Mouse (Mus musculus): ENCODE results near the gene Prss23. TPM values are rescaled to one million over a fixed set of nuclear protein-coding genes. Genes with fewer than 3 reads are reported as not detected.

Gene Prss23
- total and polyA plus RNA-seq, 3 experiments = not detected

GRCm38 (mm10) chr7:89564569-89564968 is 37.6 kb upstream of the Prss23 start:
- Histone ChIP-seq H3K4me1 (ENCODE audit: control insufficient read depth in 1 of 2, insufficient read depth in 2 of 2, low read length in 2 of 2) (no peaks in the 10 kb centered on the region), H3K27ac (ENCODE audit: control insufficient read depth, low read depth, low read length) (no peak overlapping the region), H3K4me3 (ENCODE audit: control insufficient read depth in 1 of 2, insufficient read depth in 1 of 2, low read depth in 2 of 2, low read length in 2 of 2) (no peak overlapping the region), H3K27me3 (ENCODE audit: control insufficient read depth in 1 of 2, insufficient read depth in 2 of 2, low read length in 2 of 2) (no peaks in the 10 kb centered on the region), H3K9ac (ENCODE audit: control insufficient read depth, low read depth, low read length, poor library complexity, severe bottlenecking) (no peak overlapping the region), H3K36me3 (ENCODE audit: control insufficient read depth in 1 of 2, insufficient read depth in 2 of 2, low read length in 2 of 2) (no peaks in the 10 kb centered on the region), H3K9me3 (replicated peaks; ENCODE audit: insufficient read depth, low read length) (no peaks in the 10 kb centered on the region), H3K79me2 (ENCODE audit: control insufficient read depth, insufficient read depth, low read length, poor library complexity) (no peaks in the 10 kb centered on the region)
- no peak for DNase-seq (ENCODE audit: low read depth, low spot score)
- TF ChIP-seq CTCF (IDR thresholded peaks at IDR 0.05 in 2 of 3, conservative IDR thresholded peaks at IDR 0.05 in 1 of 3; ENCODE audit: control insufficient read depth in 1 of 3, insufficient read depth in 1 of 3, low read depth in 2 of 3, low read length in 3 of 3, poor library complexity in 1 of 3, severe bottlenecking in 1 of 3) (no peak), TAL1 (IDR thresholded peaks at IDR 0.05; ENCODE audit: low read length) (no peak), GATA1 (IDR thresholded peaks at IDR 0.05; ENCODE audit: low read depth, low read length) (no peak), POLR2AphosphoS2 (IDR thresholded peaks at IDR 0.05; ENCODE audit: low read length) (no peak), UBTF (IDR thresholded peaks at IDR 0.05; ENCODE audit: borderline replicate concordance, insufficient read depth, low read depth, low read length) (no peak), MAX (IDR thresholded peaks at IDR 0.05; ENCODE audit: low read length) (no peak), NRF1 (IDR thresholded peaks at IDR 0.05; ENCODE audit: insufficient read depth, low read depth, low read length, poor library complexity, severe bottlenecking) (no peak), MXI1 (IDR thresholded peaks at IDR 0.05; ENCODE audit: low read depth, low read length) (no peak), RAD21 (IDR thresholded peaks at IDR 0.05; ENCODE audit: low read depth, low read length) (no peak), MAZ (IDR thresholded peaks at IDR 0.05; ENCODE audit: low read depth, low read length) (no peak), TCF12 (IDR thresholded peaks at IDR 0.05; ENCODE audit: low read depth, low read length) (no peak), ZKSCAN1 (IDR thresholded peaks at IDR 0.05; ENCODE audit: low read depth, low read length) (no peak), POLR2A (IDR thresholded peaks at IDR 0.05; ENCODE audit: control insufficient read depth in 1 of 2, insufficient read depth in 1 of 2, low read depth in 1 of 2, low read length in 2 of 2, poor library complexity in 1 of 2) (no peak), RCOR1 (IDR thresholded peaks at IDR 0.05; ENCODE audit: low read depth, low read length) (no peak), GABPA (IDR thresholded peaks at IDR 0.05; ENCODE audit: low read depth, low read length) (no peak), EP300 (IDR thresholded peaks at IDR 0.05; ENCODE audit: low read depth in 1 of 2, low read length in 2 of 2) (no peak), MAFK (IDR thresholded peaks at IDR 0.05; ENCODE audit: borderline replicate concordance, low read depth, low read length) (no peak), MYC (IDR thresholded peaks at IDR 0.05; ENCODE audit: low read depth, low read length) (no peak)

GRCm38 (mm10) chr7:89563501-89563900 is 36.5 kb upstream of the Prss23 start:
- TF ChIP-seq BHLHE40 (IDR thresholded peaks at IDR 0.05; ENCODE audit: borderline replicate concordance, low read depth, low read length) = no peak
- Histone ChIP-seq H3K4me1 (ENCODE audit: control insufficient read depth in 1 of 2, insufficient read depth in 2 of 2, low read length in 2 of 2) (no peaks in the 10 kb centered on the region), H3K9ac (ENCODE audit: control insufficient read depth, low read depth, low read length, poor library complexity, severe bottlenecking) (no peak overlapping the region), H3K27ac (ENCODE audit: control insufficient read depth, low read depth, low read length) (no peak overlapping the region), H3K79me2 (ENCODE audit: control insufficient read depth, insufficient read depth, low read length, poor library complexity) (no peaks in the 10 kb centered on the region), H3K36me3 (ENCODE audit: control insufficient read depth in 1 of 2, insufficient read depth in 2 of 2, low read length in 2 of 2) (no peaks in the 10 kb centered on the region), H3K4me3 (ENCODE audit: control insufficient read depth in 1 of 2, insufficient read depth in 1 of 2, low read depth in 2 of 2, low read length in 2 of 2) (no peak overlapping the region), H3K27me3 (ENCODE audit: control insufficient read depth in 1 of 2, insufficient read depth in 2 of 2, low read length in 2 of 2) (no peaks in the 10 kb centered on the region), H3K9me3 (replicated peaks; ENCODE audit: insufficient read depth, low read length) (no peaks in the 10 kb centered on the region)
- no peak for DNase-seq (ENCODE audit: low read depth, low spot score)

All from MEL (cell line).